Mouse (Mus musculus): ENCODE measurements at regions not wholly inside any gene's neighbourhood (a gene's known extent, or its start where the extent isn't known, plus 50 kb on each side); places are given as distances from the start of the nearest gene placed in this dataset.

DNA sequence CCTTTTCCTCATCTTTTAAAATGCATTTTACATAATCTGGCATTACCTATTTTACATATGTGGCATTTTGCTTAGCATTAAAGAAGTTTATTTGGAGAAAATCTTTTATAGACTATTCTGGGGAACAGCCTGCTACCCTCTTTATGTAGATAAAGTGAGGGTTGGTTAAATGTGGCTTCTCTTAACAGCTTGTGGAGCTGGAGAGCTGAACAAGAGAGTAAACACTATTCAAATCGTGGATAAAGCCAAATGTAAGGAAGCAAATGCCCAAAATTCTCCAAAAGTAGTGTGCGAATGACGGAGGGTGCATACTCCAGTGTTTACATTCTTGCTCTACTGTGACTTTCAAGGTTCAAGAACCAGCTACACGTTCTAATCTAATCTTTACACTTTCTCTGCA is 833.9 kb upstream of the Tenm2 start:
- ATAC-seq (no peak), DNase-seq (ENCODE audit: low spot score) (no peak)
- H3K27me3 ChIP-seq (replicated peaks; ENCODE audit: control insufficient read depth, insufficient read depth, low read length) = no peaks in the 10 kb centered on the region
- no peak overlapping the region for H3K27ac ChIP-seq (ENCODE audit: low read depth, low read length)
- no peaks in the 10 kb centered on the region for H3K4me1 ChIP-seq (ENCODE audit: control insufficient read depth, insufficient read depth, low read length)
- no peaks in the 10 kb centered on the region for H3K36me3 ChIP-seq (ENCODE audit: control insufficient read depth, insufficient read depth, low read length)
- no peaks in the 10 kb centered on the region for H3K9me3 ChIP-seq (replicated peaks; ENCODE audit: control insufficient read depth, low read length)
- H3K4me2 ChIP-seq (ENCODE audit: low read length) = no peak overlapping the region
- H3K4me3 ChIP-seq (ENCODE audit: low read depth, low read length) = no peak overlapping the region
- H3K9ac ChIP-seq (ENCODE audit: low read length) = no peak overlapping the region
- WGBS = 60% methylated on average over 4 of the region's 4 CpGs

GRCm38 (mm10) chr11:38067682-38068081 is 831.9 kb upstream of the Tenm2 start:
- ATAC-seq (peak; percentile 71), DNase-seq (ENCODE audit: low spot score) (peak; percentile 60)
- no peak overlapping the region for H3K27ac ChIP-seq (ENCODE audit: low read depth, low read length)
- WGBS = 0% methylated on average over 1 of the region's 1 CpGs
- no peaks in the 10 kb centered on the region for H3K36me3 ChIP-seq (ENCODE audit: control insufficient read depth, insufficient read depth, low read length)
- no peak overlapping the region for H3K9ac ChIP-seq (ENCODE audit: low read length)
- H3K27me3 ChIP-seq (replicated peaks; ENCODE audit: control insufficient read depth, insufficient read depth, low read length) = no peaks in the 10 kb centered on the region
- no peak overlapping the region for H3K4me3 ChIP-seq (ENCODE audit: low read depth, low read length)
- no peaks in the 10 kb centered on the region for H3K9me3 ChIP-seq (replicated peaks; ENCODE audit: control insufficient read depth, low read length)
- no peaks in the 10 kb centered on the region for H3K4me1 ChIP-seq (ENCODE audit: control insufficient read depth, insufficient read depth, low read length)
- H3K4me2 ChIP-seq (ENCODE audit: low read length) = no peak overlapping the region

GRCm38 (mm10) chr11:38066091-38066490 is 830.3 kb upstream of the Tenm2 start:
- Histone ChIP-seq H3K9me3 (replicated peaks; ENCODE audit: control insufficient read depth, low read length) (no peaks in the 10 kb centered on the region), H3K9ac (ENCODE audit: low read length) (no peak overlapping the region), H3K4me3 (ENCODE audit: low read depth, low read length) (no peak overlapping the region), H3K4me2 (ENCODE audit: low read length) (no peak overlapping the region), H3K36me3 (ENCODE audit: control insufficient read depth, insufficient read depth, low read length) (no peaks in the 10 kb centered on the region), H3K4me1 (ENCODE audit: control insufficient read depth, insufficient read depth, low read length) (no peaks in the 10 kb centered on the region), H3K27me3 (replicated peaks; ENCODE audit: control insufficient read depth, insufficient read depth, low read length) (no peaks in the 10 kb centered on the region), H3K27ac (ENCODE audit: low read depth, low read length) (no peak overlapping the region)
- DNase-seq (ENCODE audit: low spot score) = no peak
- no peak for ATAC-seq
- 83% methylated on average over 5 of the region's 5 CpGs for WGBS

DNA sequence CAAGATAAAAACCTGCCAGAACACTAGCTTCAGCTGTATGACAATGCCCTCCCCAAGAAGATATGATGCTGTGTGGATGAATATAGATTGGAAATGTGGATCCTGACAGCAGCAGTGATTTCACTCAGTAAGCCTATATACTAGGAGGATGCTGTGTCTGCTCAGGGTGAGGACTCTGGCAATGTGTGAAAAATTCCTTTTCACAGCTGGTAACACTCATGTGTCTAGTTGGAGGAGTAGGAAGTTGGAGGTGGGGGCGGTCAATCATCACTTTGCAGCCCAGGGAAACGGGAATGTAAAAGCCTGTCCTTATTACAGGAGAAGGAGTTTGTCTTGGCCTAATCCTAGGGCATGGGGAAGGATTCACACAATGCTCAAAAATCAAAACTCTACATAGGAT is 824.3 kb upstream of the Tenm2 start:
- Histone ChIP-seq H3K36me3 (ENCODE audit: control insufficient read depth, insufficient read depth, low read length) (no peaks in the 10 kb centered on the region), H3K9ac (ENCODE audit: low read length) (no peak overlapping the region), H3K4me2 (ENCODE audit: low read length) (no peak overlapping the region), H3K4me3 (ENCODE audit: low read depth, low read length) (no peak overlapping the region), H3K27me3 (replicated peaks; ENCODE audit: control insufficient read depth, insufficient read depth, low read length) (no peaks in the 10 kb centered on the region), H3K9me3 (replicated peaks; ENCODE audit: control insufficient read depth, low read length) (no peaks in the 10 kb centered on the region), H3K27ac (ENCODE audit: low read depth, low read length) (no peak overlapping the region), H3K4me1 (ENCODE audit: control insufficient read depth, insufficient read depth, low read length) (no peaks in the 10 kb centered on the region)
- ATAC-seq (no peak), DNase-seq (ENCODE audit: low spot score) (no peak)
- WGBS = 81% methylated on average over 2 of the region's 2 CpGs

DNA sequence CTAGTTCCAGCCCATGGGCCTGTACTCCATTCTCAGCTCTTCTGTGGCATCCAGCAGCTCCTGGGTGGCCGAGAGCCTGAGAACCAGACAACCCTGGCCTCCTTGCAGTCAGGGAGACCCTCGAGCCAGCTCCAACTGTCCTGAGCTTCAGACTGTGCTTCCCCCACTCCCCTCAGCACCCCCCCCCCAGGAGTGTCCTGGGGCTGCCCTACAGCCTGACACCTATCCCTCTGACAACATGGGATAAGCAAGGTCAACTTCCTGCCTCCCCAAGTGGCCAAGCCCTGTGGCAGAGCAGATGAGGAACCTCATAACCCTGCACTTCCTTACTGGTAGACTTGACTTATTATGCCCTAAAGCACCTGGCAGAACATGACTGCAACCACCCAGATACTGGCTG is 823.1 kb upstream of the Tenm2 start:
- H3K9ac ChIP-seq (ENCODE audit: low read length) = no peak overlapping the region
- no peaks in the 10 kb centered on the region for H3K4me1 ChIP-seq (ENCODE audit: control insufficient read depth, insufficient read depth, low read length)

GRCm38 (mm10) chr11:38036582-38036981 is 800.8 kb upstream of the Tenm2 start:
- no peak overlapping the region for H3K4me2 ChIP-seq (ENCODE audit: low read length)
- no peaks in the 10 kb centered on the region for H3K9me3 ChIP-seq (replicated peaks; ENCODE audit: control insufficient read depth, low read length)
- no peak overlapping the region for H3K4me3 ChIP-seq (ENCODE audit: low read depth, low read length)
- H3K9ac ChIP-seq (ENCODE audit: low read length) = no peak overlapping the region
- H3K27ac ChIP-seq (ENCODE audit: low read depth, low read length) = no peak overlapping the region
- H3K36me3 ChIP-seq (ENCODE audit: control insufficient read depth, insufficient read depth, low read length) = no peaks in the 10 kb centered on the region
- ATAC-seq (no peak), DNase-seq (ENCODE audit: low spot score) (no peak)
- no peaks in the 10 kb centered on the region for H3K4me1 ChIP-seq (ENCODE audit: control insufficient read depth, insufficient read depth, low read length)
- H3K27me3 ChIP-seq (replicated peaks; ENCODE audit: control insufficient read depth, insufficient read depth, low read length) = no peaks in the 10 kb centered on the region
- WGBS = 85% methylated on average over 2 of the region's 2 CpGs

More for the DNA sequence above, 823.1 kb upstream of the Tenm2 start:
- H3K4me2 ChIP-seq (ENCODE audit: low read length) = no peak overlapping the region
- WGBS = 63% methylated on average over 2 of the region's 2 CpGs
- no peaks in the 10 kb centered on the region for H3K9me3 ChIP-seq (replicated peaks; ENCODE audit: control insufficient read depth, low read length)
- no peak for DNase-seq (ENCODE audit: low spot score)
- no peaks in the 10 kb centered on the region for H3K36me3 ChIP-seq (ENCODE audit: control insufficient read depth, insufficient read depth, low read length)
- no peaks in the 10 kb centered on the region for H3K27me3 ChIP-seq (replicated peaks; ENCODE audit: control insufficient read depth, insufficient read depth, low read length)
- H3K27ac ChIP-seq (ENCODE audit: low read depth, low read length) = no peak overlapping the region
- no peak for ATAC-seq
- no peak overlapping the region for H3K4me3 ChIP-seq (ENCODE audit: low read depth, low read length)

- no peak overlapping the region for H3K4me2 ChIP-seq (ENCODE audit: low read length)
- no peaks in the 10 kb centered on the region for H3K4me1 ChIP-seq (ENCODE audit: control insufficient read depth, insufficient read depth, low read length)
- H3K9ac ChIP-seq (ENCODE audit: low read length) = no peak overlapping the region
- 0 out of 2 replicates have a peak overlapping the region, but pooled peaks have one; percentile 14 for H3K27ac ChIP-seq (ENCODE audit: low read depth, low read length)
- H3K4me3 ChIP-seq (ENCODE audit: low read depth, low read length) = no peak overlapping the region
- no peaks in the 10 kb centered on the region for H3K9me3 ChIP-seq (replicated peaks; ENCODE audit: control insufficient read depth, low read length)
- no peaks in the 10 kb centered on the region for H3K27me3 ChIP-seq (replicated peaks; ENCODE audit: control insufficient read depth, insufficient read depth, low read length)
- no peaks in the 10 kb centered on the region for H3K36me3 ChIP-seq (ENCODE audit: control insufficient read depth, insufficient read depth, low read length)
- DNase-seq (ENCODE audit: low spot score) = peak; percentile 51
- peak; percentile 61; the same call in 1 of the 2 replicates for ATAC-seq
- 31% methylated on average over 2 of the region's 2 CpGs for WGBS
These were observed 798.9 kb upstream of the Tenm2 start for GRCm38 (mm10) chr11:38034526-38035286.

GRCm38 (mm10) chr11:38021704-38022103 is 785.9 kb upstream of the Tenm2 start:
- Histone ChIP-seq H3K36me3 (ENCODE audit: control insufficient read depth, insufficient read depth, low read length) (no peaks in the 10 kb centered on the region), H3K27me3 (replicated peaks; ENCODE audit: control insufficient read depth, insufficient read depth, low read length) (no peaks in the 10 kb centered on the region)
- no peak for DNase-seq (ENCODE audit: low spot score)

DNA sequence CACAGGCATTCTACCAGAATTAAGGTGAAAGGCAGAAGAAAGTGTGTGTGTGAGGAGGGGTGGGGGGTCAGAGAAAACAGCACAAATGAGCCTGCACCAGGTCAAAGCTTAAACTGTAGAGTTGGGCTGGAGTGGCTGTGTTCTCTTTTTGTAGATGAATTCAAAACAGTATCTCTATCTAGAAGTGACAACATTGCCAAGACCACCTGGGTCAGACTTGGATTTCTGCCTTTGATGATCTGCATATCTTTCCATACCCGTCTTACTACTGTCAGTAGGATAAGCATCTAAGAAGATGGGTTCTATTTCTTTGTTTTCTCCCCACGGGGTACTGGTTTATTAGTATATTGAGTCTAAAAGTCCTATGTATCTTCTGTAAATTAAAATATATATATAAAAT is 742.4 kb upstream of the Tenm2 start:
- H3K27ac ChIP-seq (ENCODE audit: low read depth, low read length) = no peak overlapping the region
- H3K36me3 ChIP-seq (ENCODE audit: control insufficient read depth, insufficient read depth, low read length) = no peaks in the 10 kb centered on the region
- no peaks in the 10 kb centered on the region for H3K4me1 ChIP-seq (ENCODE audit: control insufficient read depth, insufficient read depth, low read length)
- no peaks in the 10 kb centered on the region for H3K27me3 ChIP-seq (replicated peaks; ENCODE audit: control insufficient read depth, insufficient read depth, low read length)
- H3K9me3 ChIP-seq (replicated peaks; ENCODE audit: control insufficient read depth, low read length) = no peaks in the 10 kb centered on the region
- WGBS = 89% methylated on average over 2 of the region's 2 CpGs
- no peak for ATAC-seq
- no peak overlapping the region for H3K4me3 ChIP-seq (ENCODE audit: low read depth, low read length)
- no peak overlapping the region for H3K9ac ChIP-seq (ENCODE audit: low read length)
- DNase-seq (ENCODE audit: low spot score) = no peak
- no peak overlapping the region for H3K4me2 ChIP-seq (ENCODE audit: low read length)

More at GRCm38 (mm10) chr11:38021704-38022103, 785.9 kb upstream of the Tenm2 start:
- H3K4me3 ChIP-seq (ENCODE audit: low read depth, low read length) = no peak overlapping the region
- no peaks in the 10 kb centered on the region for H3K4me1 ChIP-seq (ENCODE audit: control insufficient read depth, insufficient read depth, low read length)
- H3K9me3 ChIP-seq (replicated peaks; ENCODE audit: control insufficient read depth, low read length) = no peaks in the 10 kb centered on the region
- H3K4me2 ChIP-seq (ENCODE audit: low read length) = no peak overlapping the region
- no peak overlapping the region for H3K27ac ChIP-seq (ENCODE audit: low read depth, low read length)
- H3K9ac ChIP-seq (ENCODE audit: low read length) = no peak overlapping the region
- ATAC-seq = no peak
